Mouse (Mus musculus): ENCODE results near the gene A430033K04Rik. TPM values are rescaled to one million over a fixed set of nuclear protein-coding genes. Genes with fewer than 3 reads are reported as not detected.

The A430033K04Rik gene
- polyA plus RNA-seq, 1 experiment from 2014 or later = 11.1 TPM

GRCm38 (mm10) chr5:138687453-138687852 lies 64.8 kb downstream of the A430033K04Rik start:
- 47% methylated on average over 5 of the region's 5 CpGs for WGBS
- Histone ChIP-seq H3K9me3 (ENCODE audit: control insufficient read depth, low read length) (no peaks in the 10 kb centered on the region), H3K9ac (ENCODE audit: low read length) (no peak overlapping the region), H3K4me1 (replicated peaks; ENCODE audit: control insufficient read depth, insufficient read depth, low read length) (no peaks in the 10 kb centered on the region), H3K4me3 (ENCODE audit: low read depth, low read length) (no peak overlapping the region), H3K27me3 (replicated peaks; ENCODE audit: control insufficient read depth, insufficient read depth, low read length) (no peaks in the 10 kb centered on the region), H3K36me3 (ENCODE audit: control insufficient read depth, insufficient read depth, low read length) (no peaks in the 10 kb centered on the region), H3K4me2 (ENCODE audit: low read length) (no peak overlapping the region), H3K27ac (ENCODE audit: low read depth) (no peak overlapping the region)
- ATAC-seq (replicated peaks; ENCODE audit: low FRiP score, low TSS enrichment, low read depth) (no peak), DNase-seq (ENCODE audit: low spot score) (no peak)

GRCm38 (mm10) chr5:138689254-138689653 lies 66.6 kb downstream of the A430033K04Rik start:
- ATAC-seq (replicated peaks; ENCODE audit: low FRiP score, low TSS enrichment, low read depth) (no peak), DNase-seq (ENCODE audit: low spot score) (no peak)
- WGBS = 71% methylated on average over 5 of the region's 5 CpGs

GRCm38 (mm10) chr5:138692936-138693570 lies 70.4 kb downstream of the A430033K04Rik start:
- H3K27ac ChIP-seq (ENCODE audit: low read depth) = no peak overlapping the region
- no peak overlapping the region for H3K9ac ChIP-seq (ENCODE audit: low read length)
- H3K27me3 ChIP-seq (replicated peaks; ENCODE audit: control insufficient read depth, insufficient read depth, low read length) = no peaks in the 10 kb centered on the region
- no peak for ATAC-seq (replicated peaks; ENCODE audit: low FRiP score, low TSS enrichment, low read depth)
- no peak for DNase-seq (ENCODE audit: low spot score)
- H3K4me3 ChIP-seq (ENCODE audit: low read depth, low read length) = no peak overlapping the region
- H3K9me3 ChIP-seq (ENCODE audit: control insufficient read depth, low read length) = no peaks in the 10 kb centered on the region
- H3K4me1 ChIP-seq (replicated peaks; ENCODE audit: control insufficient read depth, insufficient read depth, low read length) = 0 out of 2 replicates have a peak, but pooled peaks cover 4% of the 10 kb centered on the region
- H3K36me3 ChIP-seq (ENCODE audit: control insufficient read depth, insufficient read depth, low read length) = no peaks in the 10 kb centered on the region
- H3K4me2 ChIP-seq (ENCODE audit: low read length) = no peak overlapping the region

More at GRCm38 (mm10) chr5:138689254-138689653, 66.6 kb downstream of the A430033K04Rik start:
- H3K27ac ChIP-seq (ENCODE audit: low read depth) = no peak overlapping the region
- no peak overlapping the region for H3K9ac ChIP-seq (ENCODE audit: low read length)
- H3K36me3 ChIP-seq (ENCODE audit: control insufficient read depth, insufficient read depth, low read length) = no peaks in the 10 kb centered on the region
- H3K4me3 ChIP-seq (ENCODE audit: low read depth, low read length) = no peak overlapping the region
- no peaks in the 10 kb centered on the region for H3K27me3 ChIP-seq (replicated peaks; ENCODE audit: control insufficient read depth, insufficient read depth, low read length)
- H3K4me1 ChIP-seq (replicated peaks; ENCODE audit: control insufficient read depth, insufficient read depth, low read length) = 0 out of 2 replicates have a peak, but pooled peaks cover 2% of the 10 kb centered on the region
- no peak overlapping the region for H3K4me2 ChIP-seq (ENCODE audit: low read length)
- no peaks in the 10 kb centered on the region for H3K9me3 ChIP-seq (ENCODE audit: control insufficient read depth, low read length)

GRCm38 (mm10) chr5:138694036-138694435 lies 71.4 kb downstream of the A430033K04Rik start:
- no peak for DNase-seq (ENCODE audit: low spot score)

GRCm38 (mm10) chr5:138694496-138695167 lies 72.0 kb downstream of the A430033K04Rik start:
- Histone ChIP-seq H3K9me3 (ENCODE audit: control insufficient read depth, low read length) (no peaks in the 10 kb centered on the region), H3K4me2 (ENCODE audit: low read length) (no peak overlapping the region), H3K4me1 (replicated peaks; ENCODE audit: control insufficient read depth, insufficient read depth, low read length) (0 out of 2 replicates have a peak, but pooled peaks cover 4% of the 10 kb centered on the region), H3K27me3 (replicated peaks; ENCODE audit: control insufficient read depth, insufficient read depth, low read length) (no peaks in the 10 kb centered on the region), H3K9ac (ENCODE audit: low read length) (no peak overlapping the region), H3K4me3 (ENCODE audit: low read depth, low read length) (no peak overlapping the region), H3K27ac (ENCODE audit: low read depth) (no peak overlapping the region), H3K36me3 (ENCODE audit: control insufficient read depth, insufficient read depth, low read length) (no peaks in the 10 kb centered on the region)
- no peak for ATAC-seq (replicated peaks; ENCODE audit: low FRiP score, low TSS enrichment, low read depth)
- DNase-seq (ENCODE audit: low spot score) = no peak
- WGBS = 49% methylated on average over 4 of the region's 4 CpGs

More at GRCm38 (mm10) chr5:138694036-138694435, 71.4 kb downstream of the A430033K04Rik start:
- no peaks in the 10 kb centered on the region for H3K9me3 ChIP-seq (ENCODE audit: control insufficient read depth, low read length)
- no peaks in the 10 kb centered on the region for H3K36me3 ChIP-seq (ENCODE audit: control insufficient read depth, insufficient read depth, low read length)
- no peak overlapping the region for H3K4me2 ChIP-seq (ENCODE audit: low read length)
- H3K9ac ChIP-seq (ENCODE audit: low read length) = no peak overlapping the region
- no peaks in the 10 kb centered on the region for H3K27me3 ChIP-seq (replicated peaks; ENCODE audit: control insufficient read depth, insufficient read depth, low read length)
- no peak overlapping the region for H3K4me3 ChIP-seq (ENCODE audit: low read depth, low read length)
- no peak for ATAC-seq (replicated peaks; ENCODE audit: low FRiP score, low TSS enrichment, low read depth)
- H3K27ac ChIP-seq (ENCODE audit: low read depth) = no peak overlapping the region
- H3K4me1 ChIP-seq (replicated peaks; ENCODE audit: control insufficient read depth, insufficient read depth, low read length) = 0 out of 2 replicates have a peak, but pooled peaks cover 4% of the 10 kb centered on the region
- 59% methylated on average over 2 of the region's 2 CpGs for WGBS

GRCm38 (mm10) chr5:138697466-138697865 lies 74.8 kb downstream of the A430033K04Rik start:
- ATAC-seq (replicated peaks; ENCODE audit: low FRiP score, low TSS enrichment, low read depth) = no peak
- no peaks in the 10 kb centered on the region for H3K9me3 ChIP-seq (ENCODE audit: control insufficient read depth, low read length)
- 49% methylated on average over 6 of the region's 6 CpGs for WGBS

More at GRCm38 (mm10) chr5:138697466-138697865, 74.8 kb downstream of the A430033K04Rik start:
- Histone ChIP-seq H3K27me3 (replicated peaks; ENCODE audit: control insufficient read depth, insufficient read depth, low read length) (no peaks in the 10 kb centered on the region), H3K4me1 (replicated peaks; ENCODE audit: control insufficient read depth, insufficient read depth, low read length) (0 out of 2 replicates have a peak, but pooled peaks cover 4% of the 10 kb centered on the region), H3K4me2 (ENCODE audit: low read length) (no peak overlapping the region), H3K4me3 (ENCODE audit: low read depth, low read length) (no peak overlapping the region), H3K9ac (ENCODE audit: low read length) (no peak overlapping the region), H3K36me3 (ENCODE audit: control insufficient read depth, insufficient read depth, low read length) (no peaks in the 10 kb centered on the region), H3K27ac (ENCODE audit: low read depth) (no peak overlapping the region)
- no peak for DNase-seq (ENCODE audit: low spot score)

Small RNAs within 50 kb of the gene (microRNA-seq; reads per million reads assigned to microRNA genes)
- not detected for gene Gm24082

Other genes starting within 250 kb of the A430033K04Rik start
- 33.7 and 39.0 TPM in 2 replicates for gene Zfp157, start 181.4 kb upstream of the A430033K04Rik start, polyA plus RNA-seq (2014; fragmentation: Nextera tagmentation; extraction: Ambion mirVana)
- not detected in 2 replicates for gene 1700123K08Rik, start 58.1 kb upstream of the A430033K04Rik start, polyA plus RNA-seq (2014; fragmentation: Nextera tagmentation; extraction: Ambion mirVana)
- 59.9 and 70.7 TPM in 2 replicates for gene Zfp68, start 3.1 kb upstream of the A430033K04Rik start, polyA plus RNA-seq (2014; fragmentation: Nextera tagmentation; extraction: Ambion mirVana)
- gene Fam20c, start 131.7 kb downstream of the A430033K04Rik start, polyA plus RNA-seq (2014; fragmentation: Nextera tagmentation; extraction: Ambion mirVana) = 10.4 and 11.8 TPM in 2 replicates
- gene Gm5294, start 197.2 kb downstream of the A430033K04Rik start, polyA plus RNA-seq (2014; fragmentation: Nextera tagmentation; extraction: Ambion mirVana) = not detected in 2 replicates